Mouse (Mus musculus) olfactory bulb, adult 2 months (tissue): ENCODE results near the gene Rbm26.

Experiments used
- CTCF ChIP-seq: fragments of 200-500 bp; IDR thresholded peaks from 2 replicates; pipeline ENCODE4 v1.5.1; 2012; ENCODE audit warnings: low read depth, mild to moderate bottlenecking, low read length, moderate library complexity; ENCODE audit not compliant: insufficient read depth
- POLR2A ChIP-seq: fragments of 200-500 bp; IDR thresholded peaks from 2 replicates; pipeline ENCODE4 v1.6.1; 2012; ENCODE audit warnings: mild to moderate bottlenecking, low read depth, low read length, moderate library complexity; ENCODE audit not compliant: insufficient read depth

DNA sequence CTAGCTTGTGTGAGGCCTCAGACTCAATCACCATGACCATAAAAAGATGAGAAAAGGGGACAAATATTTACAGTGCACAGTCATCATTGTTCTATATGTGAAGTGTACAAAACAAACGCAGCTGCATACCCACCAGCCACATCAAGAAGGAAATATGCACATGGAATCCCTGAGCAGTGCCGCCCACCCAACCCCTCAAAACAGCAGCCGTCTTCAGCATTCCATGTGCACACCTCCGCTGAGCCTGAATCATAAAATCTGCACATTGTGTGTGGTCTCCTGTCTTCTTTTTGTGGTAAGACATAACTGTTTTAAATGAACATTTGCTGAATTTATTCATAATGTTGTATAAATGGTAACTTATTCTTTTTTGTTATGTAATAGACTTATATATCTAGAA is 90.1 kb downstream of the Rbm26 start:
- no peak for TF ChIP-seq POLR2A
- no peak for TF ChIP-seq CTCF
